Mouse (Mus musculus) heart, adult 8-10 months (tissue): ENCODE measurements around the gene Sgsh. TPM values are rescaled to one million over a fixed set of nuclear protein-coding genes. Genes with fewer than 3 reads are reported as not detected.

Experiments
- DNase-seq: peaks from one replicate; pipeline ENCODE4 v3.0.0; 2022; ENCODE audit warnings: low spot score
- total RNA-seq, 4 experiments: library from RNA; stranded (reverse); gene quantifications; 2 replicates each; pipeline ENCODE4 v1.2.4; 2022

The Sgsh gene
- total RNA-seq, 4 experiments from 2014 or later, result 4.6 to 5.6 (median 5.3) TPM

DNA sequence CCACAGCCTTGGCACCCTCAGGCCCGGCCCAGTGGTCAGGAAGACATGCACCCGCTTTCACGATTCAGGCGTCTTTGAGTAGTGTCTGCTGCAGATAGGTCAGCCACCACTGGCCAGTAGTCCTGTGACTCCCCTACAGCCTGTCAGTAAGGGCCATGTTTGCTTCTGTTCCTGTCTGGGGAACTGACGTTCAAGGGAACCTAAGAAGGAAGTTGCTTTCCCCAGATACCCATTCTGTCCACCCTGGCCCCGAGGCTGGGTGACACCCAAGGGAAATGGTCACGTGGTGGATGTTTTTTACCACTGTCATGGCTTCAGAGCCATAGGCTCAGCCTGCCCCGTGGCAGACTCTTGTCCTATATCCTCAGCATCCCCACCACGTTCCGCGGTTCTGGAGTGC, 22.0 kb upstream of the Sgsh start:
- DNase-seq, result no peak

DNA sequence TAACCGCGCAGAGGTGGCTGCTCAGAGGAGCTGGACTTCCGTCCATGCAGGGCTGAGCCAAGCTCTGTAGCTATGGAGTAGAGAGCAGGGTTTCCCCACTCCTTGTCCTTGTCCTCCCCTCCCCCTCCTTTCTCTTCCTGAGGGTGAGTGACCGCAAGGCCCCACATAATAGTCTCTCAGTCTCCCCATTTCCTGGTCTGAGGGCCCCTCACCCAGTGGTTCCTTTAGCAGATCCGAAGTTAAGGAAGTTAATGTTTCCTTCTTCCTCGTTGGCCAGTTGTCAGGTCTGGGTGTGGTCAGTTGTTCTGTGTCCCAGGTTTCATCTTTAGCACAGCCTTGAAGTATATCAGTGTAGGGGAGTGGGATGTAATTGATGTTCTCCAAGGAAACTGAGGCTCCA, 20.1 kb upstream of the Sgsh start:
- no peak for DNase-seq

DNA sequence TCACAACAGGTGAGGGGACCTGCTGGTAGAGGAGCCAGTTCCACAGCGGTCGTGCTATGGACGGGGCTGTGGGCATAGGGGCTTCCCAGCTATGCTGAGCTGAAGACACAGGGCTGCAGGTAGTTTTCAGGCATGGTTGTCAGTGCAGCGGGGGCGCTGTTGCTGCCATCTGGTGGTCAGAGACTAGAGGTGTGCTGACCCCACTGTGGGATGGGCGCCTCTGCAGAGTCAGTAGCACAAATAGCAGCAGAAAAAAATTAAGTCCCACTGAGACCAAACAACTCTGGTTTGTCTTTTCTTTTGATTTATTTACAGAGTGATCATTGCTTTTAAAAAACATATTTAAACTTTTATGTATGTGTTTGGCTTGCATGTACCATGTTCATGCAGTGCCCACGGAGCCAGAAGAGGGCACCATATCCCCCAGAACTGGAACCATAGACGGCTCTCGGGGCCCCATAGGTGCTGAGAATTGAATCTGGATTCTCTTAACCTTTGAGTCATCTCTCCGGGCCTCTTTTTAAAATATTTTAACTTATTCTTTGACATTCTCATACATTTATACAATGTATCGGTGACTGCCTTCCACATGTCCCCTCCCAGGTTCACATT, 8.3 kb upstream of the Sgsh start:
- DNase-seq, result peak; percentile 65

DNA sequence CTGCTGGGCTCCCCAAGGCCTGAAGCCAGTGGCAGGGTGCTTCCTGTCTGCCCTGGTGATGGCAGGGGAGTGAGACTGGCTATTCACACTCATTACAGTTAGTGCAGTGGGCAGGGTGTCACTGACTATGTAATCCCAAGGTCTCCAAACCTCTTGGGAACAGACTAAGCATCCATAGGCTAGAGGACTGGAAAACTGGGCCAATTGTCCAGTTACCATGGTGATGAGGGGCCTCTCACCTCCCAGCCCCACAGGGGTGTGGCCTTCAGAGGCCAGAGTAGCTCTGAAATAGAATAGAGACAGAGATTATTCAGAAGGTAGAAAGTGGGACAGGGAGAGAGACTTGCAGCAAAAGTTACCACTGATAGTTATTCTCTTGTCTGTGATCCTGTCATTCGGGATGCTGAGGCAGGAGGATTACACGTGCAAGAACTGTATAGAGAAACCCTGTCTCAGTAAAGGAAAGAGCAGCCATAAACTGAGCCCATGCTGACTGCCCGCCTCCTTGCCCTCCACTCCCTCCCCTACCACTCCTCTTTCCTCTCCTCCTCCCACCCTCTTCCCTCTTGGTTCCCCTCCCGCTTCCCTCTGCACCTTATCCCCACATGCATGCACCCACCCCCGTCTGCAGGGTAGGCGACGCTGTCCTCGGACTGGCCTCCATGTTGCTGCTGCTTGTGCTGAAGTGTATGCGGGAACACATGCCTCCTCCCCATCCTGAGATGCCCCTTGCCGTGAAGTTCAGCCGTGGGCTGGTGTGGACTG, 7.6 kb upstream of the Sgsh start:
- DNase-seq, result no peak

DNA sequence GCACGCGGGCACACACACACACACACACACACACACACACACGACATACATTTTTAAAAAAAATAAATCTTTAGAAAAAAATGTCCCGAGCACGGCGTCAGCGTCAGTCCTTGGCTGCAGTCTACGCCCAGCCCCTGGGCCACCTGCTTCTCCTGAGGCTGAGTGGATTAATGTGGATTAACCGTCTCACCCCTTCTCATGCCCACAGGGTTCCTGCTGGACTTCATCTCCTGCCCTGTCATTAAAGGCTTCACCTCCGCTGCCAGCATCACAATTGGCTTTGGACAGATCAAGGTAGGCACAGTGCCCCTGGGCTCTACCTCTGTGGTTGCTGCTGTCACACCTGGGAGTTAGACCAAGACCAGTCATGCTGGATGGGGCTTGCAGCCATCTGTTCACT, 3.8 kb upstream of the Sgsh start:
- DNase-seq, result no peak

DNA sequence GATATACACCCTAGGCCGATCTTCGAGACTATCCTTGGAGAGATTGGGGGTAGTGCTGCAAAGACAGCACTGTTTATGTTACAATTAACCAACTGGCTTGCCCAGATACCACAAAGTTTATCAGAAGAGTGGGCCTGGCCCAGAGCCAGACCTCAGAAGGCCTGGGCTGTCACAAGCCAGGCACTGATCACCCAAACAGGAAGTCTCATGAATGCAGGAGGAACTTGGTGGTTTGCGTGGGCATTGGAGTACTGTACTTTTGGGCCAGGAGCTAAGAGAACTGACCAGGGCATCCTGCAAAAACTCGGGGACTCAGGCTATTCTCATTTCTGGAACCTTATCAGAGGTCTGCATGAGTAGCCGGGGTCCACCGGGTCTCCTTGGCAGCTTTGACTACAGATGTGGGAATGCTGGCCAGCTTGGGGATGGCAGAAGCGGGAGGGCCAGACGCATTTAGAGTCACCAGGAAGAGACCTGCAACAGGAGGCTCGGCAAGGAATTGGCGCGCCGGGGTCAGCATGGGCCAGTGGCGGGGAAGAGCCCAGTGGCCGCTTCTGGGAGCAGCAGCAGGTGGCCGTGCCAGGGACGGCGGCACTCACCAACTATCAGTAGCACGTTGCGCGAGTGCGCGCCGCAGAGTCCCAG, 416 bp downstream of the Sgsh start:
- peak; percentile 55 for DNase-seq

DNA sequence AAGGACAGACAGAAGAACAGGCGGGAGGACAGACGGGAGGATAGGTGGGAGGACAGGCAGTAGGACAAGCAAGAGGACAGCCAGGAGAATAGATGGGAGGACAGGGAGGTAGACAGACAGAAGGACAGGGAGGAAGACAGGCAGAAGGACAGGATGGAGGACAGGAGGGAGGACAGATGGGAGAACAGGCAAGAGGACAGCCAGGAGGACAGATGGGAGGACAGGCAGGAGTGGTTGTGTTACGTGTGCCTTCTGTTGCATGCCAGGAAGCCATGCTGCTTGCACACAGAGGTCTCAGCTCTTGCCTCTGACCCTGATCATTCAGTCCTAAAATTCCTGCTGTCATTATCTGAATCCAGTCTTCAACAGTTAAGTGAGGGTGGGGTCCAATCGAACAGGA, 1.4 kb downstream of the Sgsh start:
- DNase-seq, result no peak

DNA sequence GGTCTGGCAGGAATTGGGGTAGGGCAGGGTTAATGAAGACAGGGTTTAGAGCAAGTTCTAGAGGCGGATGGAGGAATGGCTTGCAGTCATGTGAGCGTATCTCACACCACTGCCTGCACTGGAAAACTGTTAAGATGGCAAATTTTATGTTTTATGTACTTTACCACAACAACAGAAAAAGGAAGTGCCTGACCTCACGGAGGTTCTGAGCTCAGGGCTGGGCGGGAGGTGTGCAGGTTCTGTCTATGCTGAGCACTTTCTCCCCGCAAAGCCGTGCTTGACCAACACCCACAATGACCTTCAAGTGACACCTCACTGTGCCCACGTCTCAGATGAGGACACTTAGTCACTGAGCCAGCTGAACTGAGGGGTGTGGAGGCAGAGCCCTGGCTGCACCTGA, 3.2 kb downstream of the Sgsh start:
- DNase-seq, result no peak

DNA sequence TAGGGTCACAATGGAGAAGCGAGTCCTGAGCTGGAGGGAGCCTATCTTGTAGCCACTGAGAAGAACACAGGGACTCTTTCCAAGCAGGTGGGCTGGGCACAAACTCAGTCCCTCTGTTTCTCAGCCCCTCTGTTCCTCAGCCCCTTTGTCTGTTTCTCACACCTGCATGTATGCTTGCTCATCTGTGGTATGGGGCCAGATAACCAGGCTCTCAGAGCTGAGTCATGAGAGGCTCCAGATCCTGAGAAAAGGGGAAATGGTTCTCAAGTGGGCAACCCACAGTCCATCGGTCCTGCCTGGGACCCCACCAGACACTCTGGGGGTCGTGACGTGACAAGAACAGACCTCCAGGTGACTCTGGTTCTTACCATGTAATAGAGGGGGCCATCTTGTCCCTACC, 8.2 kb downstream of the Sgsh start:
- DNase-seq, result no peak

DNA sequence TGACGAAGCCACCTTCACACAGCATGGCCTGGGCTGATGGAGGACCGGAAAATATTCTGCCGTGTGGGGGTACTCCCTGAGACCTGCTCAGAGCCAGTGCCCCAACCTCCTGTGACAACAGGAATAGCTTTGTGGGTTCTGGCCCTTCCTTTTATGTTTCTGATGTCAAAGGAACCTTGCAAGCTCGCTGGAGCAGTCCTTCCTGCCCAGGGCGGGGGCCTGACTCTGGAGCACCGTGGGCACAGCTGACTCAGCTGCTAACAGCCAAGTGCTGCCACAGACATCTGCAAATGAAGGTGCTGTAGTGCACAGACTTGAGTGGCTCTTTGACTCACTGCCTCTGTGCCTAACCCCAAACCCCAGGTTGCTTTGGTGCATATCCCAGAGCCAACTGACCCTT, 10.5 kb downstream of the Sgsh start:
- no peak for DNase-seq

DNA sequence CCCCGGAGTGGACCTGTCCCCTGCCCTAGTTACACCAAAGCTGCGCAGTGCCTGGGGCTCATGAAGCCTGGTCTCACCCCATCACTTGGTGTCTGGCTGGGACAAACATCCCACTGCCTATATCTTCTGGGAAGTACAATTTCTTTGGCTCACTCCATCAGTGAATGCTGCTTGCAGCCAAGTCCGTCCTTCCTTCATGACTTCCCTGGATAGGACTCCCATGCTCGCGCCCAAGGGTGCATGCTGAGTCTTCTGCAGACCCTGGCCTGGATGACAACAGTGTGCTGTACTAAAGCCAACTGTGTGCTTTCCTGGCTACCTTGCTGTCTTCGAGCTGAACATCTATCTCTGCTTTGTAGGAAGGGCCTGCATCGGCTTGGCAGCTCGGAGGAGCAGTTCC, 11.2 kb downstream of the Sgsh start:
- DNase-seq, result no peak

DNA sequence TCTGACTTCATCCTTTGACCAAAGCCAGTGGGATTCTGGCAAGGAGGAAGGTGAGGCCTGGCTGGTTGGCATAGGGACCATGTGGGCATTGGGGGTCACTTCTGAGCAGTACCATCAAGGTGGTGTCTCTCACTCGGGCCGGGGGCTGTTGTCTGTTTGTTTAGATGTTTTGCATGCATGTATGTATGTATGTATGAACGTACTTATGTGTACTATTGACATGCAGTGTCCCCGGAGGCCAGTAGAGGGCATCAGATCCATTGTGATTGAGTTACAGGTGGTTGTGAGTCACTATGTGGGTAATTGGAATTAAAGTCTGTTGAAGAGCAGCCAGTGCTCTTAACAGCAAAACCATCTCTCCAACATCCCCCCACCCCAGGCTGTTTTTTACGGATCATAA, 15.7 kb downstream of the Sgsh start:
- DNase-seq, result peak; percentile 63

DNA sequence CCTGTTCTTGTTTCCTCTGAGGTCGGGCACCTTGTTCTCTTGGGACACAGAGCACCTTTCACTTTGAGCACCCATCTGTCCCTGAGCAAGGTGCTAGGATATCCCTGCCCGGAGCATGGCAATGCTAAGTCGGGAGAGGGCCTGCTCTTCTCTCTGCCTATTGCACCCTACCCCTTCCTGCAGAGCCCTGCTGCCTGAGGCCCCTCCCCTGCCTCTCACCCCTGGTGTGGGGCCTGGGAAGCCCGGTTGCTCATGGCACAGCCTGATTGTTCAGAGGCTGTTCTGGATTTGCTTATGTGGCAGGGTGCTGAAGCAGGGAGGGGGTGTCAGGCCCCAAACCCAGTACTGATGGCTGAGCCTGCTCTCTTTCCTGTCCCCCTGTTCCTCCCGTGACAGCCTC, 16.2 kb downstream of the Sgsh start:
- no peak for DNase-seq

DNA sequence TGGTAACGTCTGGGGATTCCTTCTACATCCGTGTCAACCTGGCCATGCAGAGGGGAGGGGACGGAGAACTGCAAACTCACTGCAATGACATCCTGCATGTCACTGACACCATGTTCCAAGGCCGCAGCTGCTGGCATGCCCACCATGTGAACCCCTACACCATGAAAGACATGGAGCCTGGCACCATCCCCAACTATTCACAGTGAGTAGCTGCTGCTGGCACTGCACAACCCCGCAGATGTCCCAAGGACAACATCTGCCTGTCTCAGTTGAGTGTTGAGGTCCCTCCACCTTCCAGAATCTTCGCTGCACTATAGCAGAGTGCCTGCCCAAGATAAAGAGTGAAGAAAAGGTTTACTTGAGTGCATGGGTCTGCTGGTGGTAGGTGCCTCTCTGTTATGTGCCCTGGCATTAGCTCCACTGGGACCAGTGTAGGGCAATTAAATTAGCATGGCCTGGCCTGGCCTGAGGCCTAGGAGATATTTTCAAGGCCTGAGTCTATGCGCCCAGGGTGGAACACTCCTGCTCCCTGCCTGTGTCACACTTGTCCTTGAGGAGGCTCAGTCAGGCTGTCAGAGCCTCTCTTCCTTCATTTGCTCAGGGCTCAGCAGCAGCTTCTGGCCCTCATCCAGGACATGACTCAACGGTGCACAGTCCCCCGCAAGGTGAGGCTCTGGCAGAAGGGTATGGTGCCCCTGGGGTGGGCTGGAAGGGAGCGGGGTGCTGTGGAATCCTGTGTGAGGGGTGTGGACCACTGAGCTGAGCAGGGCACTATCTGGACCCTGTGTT, 16.9 kb downstream of the Sgsh start:
- DNase-seq, result no peak

DNA sequence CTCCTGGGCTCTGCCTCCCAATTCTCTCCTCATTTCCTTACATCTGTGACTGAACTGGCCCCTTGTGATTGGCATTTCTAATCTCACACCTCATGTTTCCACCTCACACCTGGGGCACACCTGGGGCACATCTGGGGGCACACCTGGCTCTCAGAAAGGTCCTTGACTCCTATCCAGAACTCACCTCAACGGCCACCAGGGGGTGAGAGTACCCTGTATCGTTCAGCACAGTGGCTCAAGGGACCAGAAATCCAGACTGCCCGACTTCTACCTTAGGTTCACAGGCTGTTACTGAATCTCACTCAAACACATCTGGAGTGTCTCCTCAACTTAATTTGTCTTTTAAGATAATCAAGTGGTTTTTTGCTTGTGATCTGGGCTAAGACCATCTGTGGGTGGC, 23.4 kb downstream of the Sgsh start:
- DNase-seq, result no peak

DNA sequence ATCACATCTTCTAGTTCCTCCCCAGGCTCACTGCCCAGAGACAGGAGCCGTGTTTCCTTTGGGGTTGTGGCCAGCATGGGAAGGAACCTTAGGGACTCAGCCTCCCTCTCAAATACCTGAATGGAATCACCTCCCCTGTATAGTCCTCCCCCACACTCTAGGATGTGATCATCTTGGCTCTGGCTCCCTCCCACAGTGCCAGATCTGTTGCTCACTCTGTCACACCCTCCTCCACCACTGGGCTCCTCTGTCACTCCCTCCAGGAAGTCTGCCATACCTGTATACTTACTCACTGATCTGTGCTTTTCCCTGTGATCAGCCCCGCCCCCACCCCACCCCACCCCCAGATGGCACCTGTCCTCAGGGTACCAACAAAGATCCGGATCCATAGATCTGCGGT, 24.7 kb downstream of the Sgsh start:
- DNase-seq, result no peak

DNA sequence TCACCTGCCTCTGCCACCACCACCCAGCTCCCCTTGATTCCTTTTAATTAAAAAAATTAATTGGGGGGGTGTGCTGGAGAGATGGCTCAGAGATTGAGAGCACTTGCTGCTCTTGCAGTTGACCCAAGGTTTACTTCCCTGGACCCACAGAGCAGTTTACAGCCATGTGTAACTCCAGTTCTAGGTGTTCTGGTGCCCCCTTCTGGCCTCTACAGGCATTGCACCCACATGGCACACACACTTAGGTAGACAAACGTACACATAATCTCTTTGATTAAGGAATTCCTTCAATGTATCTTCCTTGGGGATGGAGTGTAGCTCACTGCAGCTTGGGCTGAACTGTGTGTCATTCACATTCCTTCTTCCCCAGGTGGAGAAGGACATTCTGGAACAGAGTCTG, 30.3 kb downstream of the Sgsh start:
- no peak for DNase-seq

DNA sequence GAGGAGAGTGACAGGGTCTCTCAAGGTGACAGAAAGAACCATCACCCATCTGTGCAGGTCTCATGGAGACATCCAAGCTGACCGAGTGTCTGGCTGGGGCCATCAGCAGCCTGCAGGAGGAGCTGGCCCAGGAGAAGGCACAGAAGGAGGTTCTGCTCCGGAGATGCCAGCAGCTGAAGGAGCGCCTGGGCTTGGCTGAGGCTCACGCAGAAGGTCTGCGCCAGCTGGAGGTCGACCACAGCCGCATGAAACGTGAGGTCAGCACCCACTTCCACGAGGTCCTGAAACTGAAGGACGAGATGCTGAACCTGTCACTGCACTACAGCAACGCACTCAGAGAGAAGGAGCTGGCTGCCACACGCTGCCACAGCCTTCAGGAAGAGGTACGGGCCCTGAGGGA, 32.8 kb downstream of the Sgsh start:
- DNase-seq, result no peak

DNA sequence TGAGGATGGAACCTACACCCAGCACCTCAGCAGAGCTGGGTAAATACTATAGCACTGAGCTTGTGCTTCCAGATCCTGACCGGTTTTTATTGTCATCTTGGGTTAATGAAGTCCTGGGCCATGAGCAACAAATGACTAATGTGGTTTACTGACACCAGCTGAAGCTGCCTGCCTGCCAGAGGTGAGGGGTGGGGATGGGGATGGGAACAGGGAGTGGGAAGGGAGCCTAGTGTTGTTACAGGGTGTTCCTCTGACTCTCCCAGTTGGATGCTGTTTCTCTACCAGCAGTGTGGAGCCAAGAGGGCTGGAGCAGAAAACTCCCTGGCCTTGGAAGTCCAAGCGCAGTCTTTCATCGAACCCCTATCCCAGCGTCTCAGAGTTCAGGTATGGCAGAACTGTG, 38.6 kb downstream of the Sgsh start:
- peak; percentile 35 for DNase-seq

DNA sequence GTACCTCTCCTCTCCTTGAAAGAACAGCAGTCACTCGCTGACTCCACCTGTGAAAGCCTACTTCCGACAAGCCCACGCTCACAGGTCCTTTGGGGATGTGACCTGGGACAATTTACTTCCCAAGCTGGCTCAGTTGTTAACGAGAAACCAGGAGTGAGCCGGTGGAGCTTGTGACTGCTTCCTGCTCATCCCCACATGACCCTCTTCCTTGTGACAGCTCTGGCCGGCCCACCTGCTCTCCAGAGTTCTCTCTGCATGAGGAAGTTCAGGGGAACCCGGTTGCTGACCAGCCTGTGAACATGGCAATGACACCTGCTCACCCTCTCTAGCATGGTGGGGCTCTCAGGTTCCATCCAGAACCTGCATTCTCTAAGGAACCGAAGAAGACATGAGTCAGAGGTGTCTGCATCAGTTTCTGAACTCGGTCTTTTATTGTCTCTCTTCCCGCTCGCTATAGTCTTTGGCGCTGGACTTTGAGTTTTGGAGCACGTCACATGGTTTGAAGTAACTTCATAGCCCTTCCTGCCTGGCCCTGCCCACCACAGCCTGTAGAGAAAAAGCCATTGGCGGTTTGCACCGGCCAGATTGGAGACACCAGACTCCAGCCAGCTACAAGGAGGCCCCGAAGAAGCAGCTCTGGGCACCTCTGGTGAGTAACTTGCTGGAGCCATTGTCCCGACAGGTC, 40.9 kb downstream of the Sgsh start:
- DNase-seq, result no peak

DNA sequence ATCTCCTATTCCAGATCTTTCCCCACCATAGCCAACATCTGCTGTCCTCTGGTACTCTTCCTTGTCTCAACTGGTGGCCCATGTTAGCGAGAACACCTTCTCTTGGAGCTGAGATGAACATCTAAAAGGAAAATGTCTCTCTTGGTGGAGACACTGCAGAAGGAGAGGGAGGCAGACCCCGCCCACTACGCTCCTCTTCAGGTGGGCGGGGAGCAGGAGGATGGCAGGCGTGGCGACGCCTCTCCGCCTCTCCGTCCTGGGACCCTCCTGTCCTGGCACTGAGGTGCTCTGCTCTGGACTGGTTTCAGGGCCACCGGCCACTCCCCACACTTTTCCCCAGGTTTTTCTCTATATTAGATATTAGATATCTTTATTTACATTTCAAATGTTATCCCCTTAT, 44.7 kb downstream of the Sgsh start:
- DNase-seq, result no peak

DNA sequence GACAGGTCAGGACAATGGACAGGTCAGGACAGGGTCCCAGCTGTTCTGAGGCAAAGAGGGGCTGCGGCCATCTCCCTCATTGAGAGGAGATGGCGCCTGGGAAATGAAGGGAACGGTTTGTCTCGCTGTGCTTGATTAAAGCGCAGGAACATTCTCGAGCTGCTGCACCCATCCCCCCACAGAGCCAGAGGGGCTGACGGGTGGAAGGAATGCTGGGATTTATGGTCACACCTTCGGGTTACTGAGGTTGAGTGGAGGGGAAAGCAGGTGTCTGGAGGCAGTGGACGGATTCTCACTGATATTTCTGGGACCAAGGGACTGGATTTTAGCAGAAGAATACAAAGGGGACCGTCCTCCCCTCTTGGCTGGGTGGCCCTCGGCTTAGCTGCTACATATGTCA, 47.4 kb downstream of the Sgsh start:
- no peak for DNase-seq
